Mouse (Mus musculus) Patski (cell line): ENCODE data around the gene Spry1. TPM values are rescaled to one million over a fixed set of nuclear protein-coding genes. Genes with fewer than 3 reads are reported as not detected.

Experiments used
- ATAC-seq: fragments of 100-300 bp; one replicate; pipeline ENCODE4 v1.8.0; 2021
- CTCF ChIA-PET: fragments of 350-600 bp; sonication (Branson Sonifier 250); formaldehyde crosslinking; loops from one replicate; lab custom pipeline; 2022; ENCODE audit warnings: inconsistent platforms; lab: Charles Lee
- POLR2A ChIA-PET: fragments of 350-600 bp; sonication (Branson Sonifier 250); formaldehyde crosslinking; loops from one replicate; lab custom pipeline; 2022; ENCODE audit warnings: antibody characterized with exemption, inconsistent platforms; lab: Charles Lee
- DNase-seq: peaks from one replicate; pipeline ENCODE4 v3.0.0-alpha.2; 2011; ENCODE audit warnings: low read depth, low spot score
- H3K27me3 ChIP-seq: fragments of 371-371 bp; one replicate; pipeline ENCODE4 v1.5.1; 2021
- CTCF ChIP-seq: fragments of 100-300 bp; IDR thresholded peaks from one replicate; pipeline ENCODE4 v1.5.1; 2021
- in situ Hi-C: fragments of 300-500 bp; cut with MboI; formaldehyde crosslinking; loops from 3 replicates; pipeline ENCODE4 v1.11.1; 2018; ENCODE audit warnings: low pct_unique_long_range_greater_than_20kb, mixed read lengths
- polyA plus RNA-seq: library from polyadenylated mRNA; unstranded; gene quantifications from one replicate; pipeline ENCODE4 v1.2.3, GENCODE M21; 2021

Spry1 gene
- polyA plus RNA-seq, 1 experiment from 2014 or later, result 170 TPM

- TF ChIP-seq CTCF, result no peak
- CTCF ChIA-PET, result no interaction called here
These were observed 29.1 kb upstream of the Spry1 start for GRCm38 (mm10) chr3:37610670-37611069.

GRCm38 (mm10) chr3:37613722-37614121, 26.0 kb upstream of the Spry1 start:
- ATAC-seq (no peak), DNase-seq (no peak)
- in situ Hi-C loops, result no loop called here
- CTCF ChIA-PET, result no interaction called here
- no peak for TF ChIP-seq CTCF
- no peaks in the 10 kb centered on the region for H3K27me3 ChIP-seq
- POLR2A ChIA-PET, result no interaction called here

More at GRCm38 (mm10) chr3:37610670-37611069, 29.1 kb upstream of the Spry1 start:
- no peaks in the 10 kb centered on the region for H3K27me3 ChIP-seq
- no peak for DNase-seq
- in situ Hi-C loops, result no loop called here
- POLR2A ChIA-PET, result interaction anchor here (0.7 kb wide), 1 partner anchor 465 kb away, joined by 4 read pairs; no protein-coding TSS in a partner anchor
- ATAC-seq, result no peak

DNA sequence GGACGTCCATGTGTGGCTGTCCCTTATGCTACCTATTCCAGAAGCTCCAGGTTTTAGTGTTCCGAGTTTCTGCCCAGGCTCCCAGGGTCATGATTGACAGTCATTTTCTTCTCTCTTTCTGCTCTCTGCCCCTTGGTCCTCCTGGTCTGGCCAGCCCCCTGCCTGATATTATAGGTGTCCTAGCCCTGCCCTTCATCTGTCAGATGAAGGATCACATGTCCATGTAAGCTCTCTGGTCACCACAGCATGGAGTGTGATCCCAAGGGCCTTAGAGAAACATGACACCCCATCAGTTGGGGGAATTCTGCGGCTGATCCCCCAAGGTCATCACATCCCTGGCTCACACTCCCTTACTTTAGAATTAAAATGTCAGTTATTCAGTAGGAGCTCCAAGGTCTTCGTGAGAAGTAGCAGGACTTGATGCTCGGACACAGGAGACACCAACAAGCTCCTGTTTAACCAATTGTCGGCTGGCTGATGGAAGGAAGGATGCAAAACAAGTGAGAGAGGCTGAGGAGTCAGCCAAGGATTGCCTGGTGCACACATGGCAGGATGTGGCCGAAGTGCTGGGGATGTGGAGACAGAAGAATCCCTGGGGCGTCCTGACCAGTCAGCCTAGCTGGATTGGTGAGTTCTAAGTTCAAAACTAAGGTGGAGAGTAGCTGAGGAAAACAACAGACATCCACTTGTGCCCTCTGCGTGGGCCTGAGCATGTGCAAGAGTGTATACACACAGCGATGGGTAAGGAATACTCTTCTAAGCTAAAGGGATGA, 24.7 kb upstream of the Spry1 start:
- ATAC-seq (no peak), DNase-seq (no peak)
- ChIA-PET POLR2A (no interaction called here), CTCF (interaction anchor here (1.2 to 1.5 kb wide), 3 partner anchors 9 to 20 kb away, joined by 3 to 4 read pairs (median 3); no protein-coding TSS in a partner anchor)
- in situ Hi-C loops, result no loop called here
- no peaks in the 10 kb centered on the region for H3K27me3 ChIP-seq
- no peak for TF ChIP-seq CTCF

DNA sequence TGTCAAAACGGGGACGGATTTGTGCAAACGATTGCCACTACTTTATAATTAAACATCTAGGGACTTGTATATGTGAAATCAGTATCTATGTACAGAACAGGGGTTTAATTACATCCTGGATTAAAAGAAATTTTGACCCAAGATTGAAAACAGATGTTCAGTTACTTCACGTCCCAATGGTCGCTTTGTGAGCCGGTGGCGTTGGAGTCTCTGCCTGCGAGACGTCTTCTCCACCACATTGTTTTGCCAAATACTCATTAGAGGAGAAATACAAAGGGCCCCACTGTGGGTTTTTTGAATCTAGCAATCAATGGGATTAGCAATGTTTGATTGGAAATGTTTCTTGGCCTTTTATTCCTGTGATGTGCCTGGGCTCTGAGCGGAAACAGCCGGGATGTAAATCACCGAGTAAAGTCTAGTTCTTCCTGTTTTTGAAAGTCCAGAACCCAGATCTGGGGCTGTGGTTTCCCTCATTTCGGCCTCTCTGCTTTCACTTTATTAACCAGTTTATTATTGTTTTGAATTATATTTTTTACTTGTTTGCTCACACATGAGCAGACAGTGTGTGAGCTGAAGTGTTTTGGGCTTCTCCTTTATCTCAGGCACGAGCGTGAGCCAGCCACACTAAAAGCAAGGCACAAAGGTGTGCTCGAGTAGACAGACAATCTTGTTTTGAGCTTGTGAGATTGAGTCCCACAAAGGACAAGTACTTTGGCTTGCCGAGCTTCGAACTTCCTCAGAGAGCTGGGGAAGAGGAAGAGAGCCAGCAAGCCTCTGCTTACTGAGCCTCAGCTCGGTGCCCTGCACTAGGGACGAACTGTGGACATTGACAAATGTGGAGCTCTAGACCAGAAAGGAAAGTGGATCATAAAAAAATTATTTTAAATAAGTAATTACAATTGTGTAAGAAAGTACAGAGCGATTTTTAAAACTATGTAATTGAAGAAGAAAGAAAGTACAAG, 22.9 kb upstream of the Spry1 start:
- POLR2A ChIA-PET, result no interaction called here
- CTCF ChIA-PET, result interaction anchor here (1.0 to 1.1 kb wide), 3 partner anchors 8 to 15 kb away, joined by 3 read pairs; no protein-coding TSS in a partner anchor
- DNase-seq (no peak), ATAC-seq (no peak)
- TF ChIP-seq CTCF, result no peak
- no peaks in the 10 kb centered on the region for H3K27me3 ChIP-seq
- in situ Hi-C loops, result no loop called here

- in situ Hi-C loops, result loop anchor here (5.0 to 25.0 kb wide), 2 partner anchors 305 to 570 kb away; no protein-coding TSS in a partner anchor
- ChIA-PET CTCF (no interaction called here), POLR2A (no interaction called here)
- no peak for TF ChIP-seq CTCF
- no peak for DNase-seq
- ATAC-seq, result no peak
- H3K27me3 ChIP-seq, result no peaks in the 10 kb centered on the region
These were observed 7.5 kb upstream of the Spry1 start for GRCm38 (mm10) chr3:37632246-37632645.

GRCm38 (mm10) chr3:37632751-37633150, 7.0 kb upstream of the Spry1 start:
- in situ Hi-C loops, result loop anchor here (5.0 to 25.0 kb wide), 2 partner anchors 305 to 570 kb away; no protein-coding TSS in a partner anchor
- POLR2A ChIA-PET, result no interaction called here
- no peak for ATAC-seq

DNA sequence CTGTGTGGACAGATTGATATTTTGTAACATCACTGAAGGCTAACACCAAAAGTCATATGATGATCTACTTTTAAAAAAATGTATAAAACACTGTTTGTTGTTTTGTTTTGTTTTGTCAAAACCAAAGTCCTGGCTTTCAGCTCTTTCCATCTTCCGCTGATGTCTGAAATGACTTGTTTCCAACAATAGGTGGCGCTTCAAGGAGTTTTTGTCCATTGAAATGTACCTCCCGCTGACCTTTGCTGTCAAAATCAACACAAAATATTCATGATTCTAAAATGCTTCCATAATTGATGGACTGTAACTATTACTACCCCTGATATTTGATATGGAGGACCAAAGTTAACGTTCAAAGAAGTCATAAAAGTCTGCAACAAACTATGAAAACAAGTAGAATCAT, 5.1 kb upstream of the Spry1 start:
- TF ChIP-seq CTCF, result no peak
- in situ Hi-C loops, result loop anchor here (5.0 to 25.0 kb wide), 3 partner anchors 157 to 568 kb away; no protein-coding TSS in a partner anchor
- CTCF ChIA-PET, result interaction anchor here (0.6 to 2.1 kb wide), 22 partner anchors 9 to 586 kb away, joined by 3 to 7 read pairs (median 3); no protein-coding TSS in a partner anchor
- ATAC-seq, result no peak
- no peak for DNase-seq
- POLR2A ChIA-PET, result interaction anchor here (0.6 kb wide), 1 partner anchor 145 kb away, joined by 3 read pairs; no protein-coding TSS in a partner anchor
- no peaks in the 10 kb centered on the region for H3K27me3 ChIP-seq

More at GRCm38 (mm10) chr3:37632751-37633150, 7.0 kb upstream of the Spry1 start:
- no peak for DNase-seq
- no peaks in the 10 kb centered on the region for H3K27me3 ChIP-seq
- TF ChIP-seq CTCF, result no peak
- CTCF ChIA-PET, result interaction anchor here (2.1 kb wide), 1 partner anchor 160 kb away, joined by 4 read pairs; no protein-coding TSS in a partner anchor

GRCm38 (mm10) chr3:37636921-37637320, 2.8 kb upstream of the Spry1 start:
- ATAC-seq (no peak), DNase-seq (no peak)
- no peaks in the 10 kb centered on the region for H3K27me3 ChIP-seq
- in situ Hi-C loops, result loop anchor here (5.0 to 25.0 kb wide), 2 partner anchors 160 to 300 kb away; no protein-coding TSS in a partner anchor
- ChIA-PET CTCF (interaction anchor here (1.7 kb wide), 1 partner anchor 57 kb away, joined by 3 read pairs; no protein-coding TSS in a partner anchor), POLR2A (no interaction called here)
- no peak for TF ChIP-seq CTCF

- in situ Hi-C loops, result loop anchor here (25.0 kb wide), 1 partner anchor 297 kb away; no protein-coding TSS in a partner anchor
- ChIA-PET CTCF (interaction anchor here (1.2 kb wide), 1 partner anchor 139 kb away, joined by 4 read pairs; no protein-coding TSS in a partner anchor), POLR2A (interaction anchor here (0.7 to 3.5 kb wide), 15 partner anchors 61 to 490 kb away, joined by 3 to 27 read pairs (median 5); partner anchors contain the start of gene Gm5148)
- DNase-seq (no peak), ATAC-seq (peak; percentile 18)
- TF ChIP-seq CTCF, result no peak
- no peaks in the 10 kb centered on the region for H3K27me3 ChIP-seq
These were observed 495 bp downstream of the Spry1 start for GRCm38 (mm10) chr3:37640162-37640721.
